Mouse (Mus musculus): Measurements from ENCODE around the gene Spred2. TPM values are rescaled to one million over a fixed set of nuclear protein-coding genes. Genes with fewer than 3 reads are reported as not detected.

The Spred2 gene
- polyA plus RNA-seq, 1 experiment from 2014 or later: 4.3 TPM

DNA sequence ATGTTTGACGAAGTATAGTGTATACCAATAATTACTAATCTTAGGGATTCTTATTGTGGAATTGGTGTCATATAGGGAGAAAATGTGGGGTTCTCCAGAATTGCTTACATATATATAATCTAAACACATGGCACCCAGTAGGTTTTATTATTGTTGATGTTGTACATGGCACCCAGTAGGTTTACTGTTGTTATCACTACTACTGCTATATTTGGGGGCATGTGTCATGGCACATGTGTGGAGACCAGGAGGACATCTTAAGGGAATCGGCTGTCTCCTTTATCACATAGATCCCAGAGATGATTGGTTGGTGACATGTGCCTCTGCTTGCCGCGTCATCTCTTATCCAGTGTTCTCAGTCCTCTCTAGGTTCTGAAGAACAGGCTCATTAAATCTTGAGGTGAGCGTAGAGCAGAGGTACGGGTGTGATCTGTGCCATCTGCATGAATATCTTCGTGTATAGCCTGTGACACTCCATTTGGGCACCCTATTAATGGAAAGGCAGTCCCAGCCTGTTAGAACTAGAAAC is 70.2 kb downstream of the Spred2 start:
- no peaks in the 10 kb centered on the region for H3K9me3 ChIP-seq
- no peak overlapping the region for H3K9ac ChIP-seq
- no peaks in the 10 kb centered on the region for H3K27me3 ChIP-seq (replicated peaks)
- no peak for ATAC-seq (ENCODE audit: extremely low read depth, insufficient number of reproducible peaks, low FRiP score, low TSS enrichment)
- peaks cover 9% of the 10 kb centered on the region for H3K36me3 ChIP-seq
- 81% methylated on average over 7 of the region's 7 CpGs for whole genome bisulfite sequencing
- H3K4me3 ChIP-seq: no peak overlapping the region
- H3K4me1 ChIP-seq: peaks cover 44% of the 10 kb centered on the region
- no peak overlapping the region for H3K27ac ChIP-seq (replicated peaks)
- no peak overlapping the region for H3K4me2 ChIP-seq

GRCm38 (mm10) chr11:19997940-19998339 is 73.8 kb downstream of the Spred2 start:
- H3K4me3 ChIP-seq: no peak overlapping the region
- 67% methylated on average over 18 of the region's 18 CpGs for WGBS
- no peak overlapping the region for H3K27ac ChIP-seq (replicated peaks)
- H3K27me3 ChIP-seq (replicated peaks): no peaks in the 10 kb centered on the region
- H3K36me3 ChIP-seq: peaks cover 23% of the 10 kb centered on the region
- ATAC-seq (ENCODE audit: extremely low read depth, insufficient number of reproducible peaks, low FRiP score, low TSS enrichment): no peak
- no peak overlapping the region for H3K9ac ChIP-seq
- peaks cover 19% of the 10 kb centered on the region; the same call in 1 of the 2 replicates for H3K4me1 ChIP-seq
- no peak overlapping the region for H3K4me2 ChIP-seq
- H3K9me3 ChIP-seq: no peaks in the 10 kb centered on the region

GRCm38 (mm10) chr11:20002883-20003282 is 78.7 kb downstream of the Spred2 start:
- 86% methylated on average over 4 of the region's 4 CpGs for WGBS
- no peak overlapping the region for H3K9ac ChIP-seq
- no peaks in the 10 kb centered on the region for H3K27me3 ChIP-seq (replicated peaks)
- ATAC-seq (ENCODE audit: extremely low read depth, insufficient number of reproducible peaks, low FRiP score, low TSS enrichment): no peak
- peaks cover 8% of the 10 kb centered on the region for H3K4me1 ChIP-seq
- no peaks in the 10 kb centered on the region for H3K9me3 ChIP-seq
- peaks cover 41% of the 10 kb centered on the region for H3K36me3 ChIP-seq
- no peak overlapping the region for H3K27ac ChIP-seq (replicated peaks)
- no peak overlapping the region for H3K4me3 ChIP-seq
- no peak overlapping the region for H3K4me2 ChIP-seq

- H3K9ac ChIP-seq: no peak overlapping the region
- 34% methylated on average over 6 of the region's 6 CpGs for WGBS
- H3K9me3 ChIP-seq: no peaks in the 10 kb centered on the region
- no peak overlapping the region for H3K4me2 ChIP-seq
- peaks cover 20% of the 10 kb centered on the region for H3K4me1 ChIP-seq
- H3K4me3 ChIP-seq: no peak overlapping the region
- peaks cover 49% of the 10 kb centered on the region for H3K36me3 ChIP-seq
- no peak for ATAC-seq (ENCODE audit: extremely low read depth, insufficient number of reproducible peaks, low FRiP score, low TSS enrichment)
- no peaks in the 10 kb centered on the region for H3K27me3 ChIP-seq (replicated peaks)
- H3K27ac ChIP-seq (replicated peaks): 0 out of 2 replicates have a peak overlapping the region, but pooled peaks have one; percentile 31
Measured at GRCm38 (mm10) chr11:20007701-20008100, 83.5 kb downstream of the Spred2 start.

GRCm38 (mm10) chr11:20011210-20011978 is 87.2 kb downstream of the Spred2 start:
- WGBS: 57% methylated on average over 16 of the region's 16 CpGs
- Histone ChIP-seq H3K27me3 (replicated peaks) (no peaks in the 10 kb centered on the region), H3K4me3 (no peak overlapping the region), H3K4me2 (no peak overlapping the region), H3K9ac (no peak overlapping the region), H3K36me3 (peaks cover 64% of the 10 kb centered on the region), H3K9me3 (no peaks in the 10 kb centered on the region), H3K4me1 (peaks cover 20% of the 10 kb centered on the region), H3K27ac (replicated peaks) (peak overlapping the region; percentile 25; the same call in 1 of the 2 replicates)
- ATAC-seq (ENCODE audit: extremely low read depth, insufficient number of reproducible peaks, low FRiP score, low TSS enrichment): no peak

DNA sequence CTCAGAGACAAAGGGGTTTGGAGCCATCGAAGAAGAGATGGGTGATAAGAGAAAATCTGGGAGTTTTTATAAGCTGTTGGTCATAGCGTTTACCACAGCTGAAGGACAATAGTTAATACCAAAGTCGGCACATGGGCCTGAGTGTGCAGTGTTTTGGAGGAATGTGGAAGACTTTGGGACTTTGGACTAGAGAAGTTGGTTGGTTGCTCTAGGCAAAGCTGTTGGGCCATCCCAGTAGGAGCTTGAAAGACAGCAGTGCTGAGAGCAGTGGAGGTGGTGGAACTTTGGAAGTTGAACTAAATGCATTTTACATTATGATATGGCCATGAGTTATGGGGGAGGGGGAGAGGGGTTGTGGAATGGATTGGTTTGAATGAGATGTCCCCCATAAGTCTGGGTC is 89.2 kb downstream of the Spred2 start:
- Histone ChIP-seq H3K27me3 (replicated peaks) (no peaks in the 10 kb centered on the region), H3K9me3 (peaks cover 6% of the 10 kb centered on the region), H3K4me3 (no peak overlapping the region), H3K4me2 (no peak overlapping the region), H3K27ac (replicated peaks) (no peak overlapping the region), H3K9ac (no peak overlapping the region), H3K4me1 (peaks cover 12% of the 10 kb centered on the region), H3K36me3 (peaks cover 75% of the 10 kb centered on the region)
- ATAC-seq (ENCODE audit: extremely low read depth, insufficient number of reproducible peaks, low FRiP score, low TSS enrichment): no peak
- 84% methylated on average over 3 of the region's 3 CpGs for WGBS

DNA sequence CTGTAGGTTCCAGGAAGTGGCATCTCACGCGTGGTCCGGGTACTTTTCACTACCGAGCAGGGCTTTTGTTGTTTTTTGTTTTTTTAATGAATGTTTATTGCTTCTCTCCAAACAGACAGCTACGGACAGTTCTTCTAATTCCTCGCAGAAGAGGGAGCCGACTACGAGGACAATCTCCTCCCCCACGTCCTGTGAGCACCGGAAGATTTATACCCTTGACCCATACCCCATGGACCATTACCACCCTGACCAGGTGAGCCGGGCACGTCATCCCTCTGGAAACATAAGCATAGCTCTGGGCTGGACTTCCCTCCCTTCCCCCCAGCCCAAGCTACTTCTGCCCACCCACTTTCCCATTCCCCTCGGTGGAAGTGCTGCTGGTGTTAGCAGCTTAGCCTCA is 93.8 kb downstream of the Spred2 start:
- H3K4me2 ChIP-seq: no peak overlapping the region
- no peak for ATAC-seq (ENCODE audit: extremely low read depth, insufficient number of reproducible peaks, low FRiP score, low TSS enrichment)
- WGBS: 94% methylated on average over 13 of the region's 13 CpGs
- no peak overlapping the region for H3K9ac ChIP-seq
- H3K27me3 ChIP-seq (replicated peaks): no peaks in the 10 kb centered on the region
- peaks cover 92% of the 10 kb centered on the region for H3K36me3 ChIP-seq
- H3K9me3 ChIP-seq: peaks cover 42% of the 10 kb centered on the region
- H3K27ac ChIP-seq (replicated peaks): no peak overlapping the region
- no peaks in the 10 kb centered on the region for H3K4me1 ChIP-seq
- H3K4me3 ChIP-seq: no peak overlapping the region

- no peak overlapping the region for H3K9ac ChIP-seq
- H3K36me3 ChIP-seq: peaks cover 89% of the 10 kb centered on the region
- no peak overlapping the region for H3K4me2 ChIP-seq
- H3K27ac ChIP-seq (replicated peaks): no peak overlapping the region
- no peak for ATAC-seq (ENCODE audit: extremely low read depth, insufficient number of reproducible peaks, low FRiP score, low TSS enrichment)
- no peak overlapping the region for H3K4me3 ChIP-seq
- WGBS: 91% methylated on average over 2 of the region's 2 CpGs
- no peaks in the 10 kb centered on the region for H3K4me1 ChIP-seq
- H3K9me3 ChIP-seq: peaks cover 42% of the 10 kb centered on the region
- H3K27me3 ChIP-seq (replicated peaks): no peaks in the 10 kb centered on the region
Measured at GRCm38 (mm10) chr11:20018905-20019304, 94.7 kb downstream of the Spred2 start.

DNA sequence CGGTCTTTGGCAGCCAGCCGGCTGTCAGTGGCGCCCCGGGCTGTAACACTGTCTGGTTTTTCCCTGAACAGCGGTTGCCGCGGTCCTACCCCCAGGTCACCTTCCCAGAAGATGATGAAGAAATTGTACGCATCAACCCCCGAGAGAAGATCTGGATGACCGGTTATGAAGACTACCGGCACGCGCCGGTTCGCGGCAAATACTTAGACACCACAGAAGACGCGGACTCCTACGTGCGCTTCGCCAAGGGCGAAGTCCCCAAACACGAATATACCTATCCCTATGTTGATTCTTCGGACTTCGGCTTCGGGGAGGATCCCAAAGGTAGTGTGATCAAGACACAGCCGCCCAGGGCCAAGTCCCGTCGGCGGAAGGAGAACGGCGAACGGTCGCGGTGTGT is 96.5 kb downstream of the Spred2 start:
- Histone ChIP-seq H3K4me1 (no peaks in the 10 kb centered on the region), H3K27me3 (replicated peaks) (no peaks in the 10 kb centered on the region), H3K4me3 (no peak overlapping the region), H3K36me3 (peaks cover 92% of the 10 kb centered on the region), H3K4me2 (no peak overlapping the region), H3K27ac (replicated peaks) (no peak overlapping the region), H3K9ac (no peak overlapping the region), H3K9me3 (peaks cover 42% of the 10 kb centered on the region)
- 97% methylated on average over 35 of the region's 35 CpGs for WGBS
- no peak for ATAC-seq (ENCODE audit: extremely low read depth, insufficient number of reproducible peaks, low FRiP score, low TSS enrichment)

- H3K9me3 ChIP-seq: peaks cover 42% of the 10 kb centered on the region
- no peak for ATAC-seq (ENCODE audit: extremely low read depth, insufficient number of reproducible peaks, low FRiP score, low TSS enrichment)
- no peaks in the 10 kb centered on the region for H3K4me1 ChIP-seq
- H3K4me2 ChIP-seq: no peak overlapping the region
- H3K36me3 ChIP-seq: peaks cover 80% of the 10 kb centered on the region
- H3K27ac ChIP-seq (replicated peaks): no peak overlapping the region
- H3K4me3 ChIP-seq: no peak overlapping the region
- H3K9ac ChIP-seq: no peak overlapping the region
- H3K27me3 ChIP-seq (replicated peaks): no peaks in the 10 kb centered on the region
- 80% methylated on average over 2 of the region's 2 CpGs for WGBS
Measured at GRCm38 (mm10) chr11:20022462-20022861, 98.3 kb downstream of the Spred2 start.

- peaks cover 74% of the 10 kb centered on the region for H3K36me3 ChIP-seq
- H3K4me2 ChIP-seq: no peak overlapping the region
- 78% methylated on average over 14 of the region's 14 CpGs for WGBS
- ATAC-seq (ENCODE audit: extremely low read depth, insufficient number of reproducible peaks, low FRiP score, low TSS enrichment): no peak
- H3K9ac ChIP-seq: no peak overlapping the region
- no peaks in the 10 kb centered on the region for H3K4me1 ChIP-seq
- no peak overlapping the region for H3K27ac ChIP-seq (replicated peaks)
- peaks cover 40% of the 10 kb centered on the region for H3K9me3 ChIP-seq
- H3K4me3 ChIP-seq: no peak overlapping the region
- H3K27me3 ChIP-seq (replicated peaks): no peaks in the 10 kb centered on the region
Measured at GRCm38 (mm10) chr11:20022911-20023482, 98.8 kb downstream of the Spred2 start.
